Mouse (Mus musculus): ENCODE data around the gene Slc35a3.
A peak's percentile ranks its signal among the peaks of the same experiment; 100 is the strongest.
"Not testable (repeated sequence)": the region's sequence is repeated elsewhere in the genome, so short reads cannot be mapped to it uniquely, and the experiment has no call there.

Slc35a3 gene

DNA sequence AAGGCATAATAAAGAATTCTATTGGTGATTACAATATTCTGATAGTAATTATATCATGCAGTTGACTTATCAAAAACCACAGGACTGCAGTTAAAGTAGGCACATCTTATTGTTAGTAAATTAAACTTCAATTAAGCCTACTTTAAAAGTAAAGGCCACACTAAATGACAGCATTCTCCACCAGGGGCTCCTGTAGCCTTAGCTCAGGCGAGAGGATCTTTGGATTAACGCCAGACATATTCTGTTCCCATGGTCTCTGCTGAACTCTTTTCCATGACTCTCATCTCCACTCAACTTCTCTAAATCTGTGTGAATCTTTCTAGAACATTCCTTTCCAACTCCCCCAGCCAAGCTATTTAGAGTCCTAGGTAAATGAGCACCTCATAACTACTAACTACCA, 13.8 kb downstream of the Slc35a3 start:
- no peak for DNase-seq (ENCODE audit: low spot score in 2 of 2)

DNA sequence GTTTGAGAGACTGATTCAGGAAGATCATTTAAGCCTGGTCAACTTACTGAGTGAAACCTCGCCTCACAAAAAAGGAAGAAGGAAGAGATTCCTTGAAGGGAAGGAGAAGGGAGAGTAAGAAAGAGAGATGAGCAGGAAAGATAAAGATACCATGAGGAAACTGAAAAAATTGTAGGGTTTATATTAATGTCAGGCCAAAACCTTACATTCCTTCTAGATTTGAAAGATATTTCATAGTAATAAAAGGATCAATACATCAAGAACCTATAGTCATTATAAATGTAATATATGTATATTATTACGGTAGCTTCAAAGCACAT, 17.0 kb downstream of the Slc35a3 start:
- no peak for DNase-seq (ENCODE audit: low spot score in 2 of 2)

GRCm38 (mm10) chr3:116694955-116695665, 17.5 kb downstream of the Slc35a3 start:
- no peak for DNase-seq (ENCODE audit: low spot score in 2 of 2)

- DNase-seq (ENCODE audit: low spot score in 2 of 2) = no peak
Measured at GRCm38 (mm10) chr3:116694312-116694711, 18.3 kb downstream of the Slc35a3 start.

- DNase-seq (ENCODE audit: low spot score in 2 of 2) = no peak
Measured at GRCm38 (mm10) chr3:116681160-116681559, 31.5 kb downstream of the Slc35a3 start, which contains the start of gene Gm43191. Gm43191 (minus strand) TSS chr3:116681260.

DNA sequence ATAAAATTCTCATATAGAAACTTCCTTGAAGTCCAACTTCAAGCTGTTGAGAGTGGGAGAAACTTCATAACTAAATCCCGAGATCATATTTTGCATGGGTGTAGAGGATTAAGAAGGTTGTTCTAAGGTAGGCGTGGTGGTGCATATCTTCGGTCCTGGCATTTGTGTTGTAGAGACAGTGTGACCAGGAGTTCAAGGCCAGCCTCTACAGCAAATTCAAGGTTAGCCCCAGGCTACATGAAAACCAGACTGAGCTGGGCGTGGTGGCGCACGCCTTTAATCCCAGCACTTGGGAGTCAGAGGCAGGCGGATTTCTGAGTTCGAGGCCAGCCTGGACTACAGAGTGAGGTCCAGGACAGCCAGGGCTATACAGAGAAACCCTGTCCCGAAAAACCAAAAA, 48.4 kb downstream of the Slc35a3 start:
- DNase-seq (ENCODE audit: low spot score in 2 of 2) = not testable (repeated sequence)

GRCm38 (mm10) chr3:116662463-116662863, 50.2 kb downstream of the Slc35a3 start, which contains the start of gene Mfsd14a:
Mfsd14a (minus strand) TSS chr3:116662677.
- DNase-seq (ENCODE audit: low spot score in 2 of 2) = peak; percentile 98 to 99

- DNase-seq (ENCODE audit: low spot score in 2 of 2) = peak in 1 of 2 experiments; percentile 59
Measured at GRCm38 (mm10) chr3:116661870-116662414, 50.7 kb downstream of the Slc35a3 start.

DNA sequence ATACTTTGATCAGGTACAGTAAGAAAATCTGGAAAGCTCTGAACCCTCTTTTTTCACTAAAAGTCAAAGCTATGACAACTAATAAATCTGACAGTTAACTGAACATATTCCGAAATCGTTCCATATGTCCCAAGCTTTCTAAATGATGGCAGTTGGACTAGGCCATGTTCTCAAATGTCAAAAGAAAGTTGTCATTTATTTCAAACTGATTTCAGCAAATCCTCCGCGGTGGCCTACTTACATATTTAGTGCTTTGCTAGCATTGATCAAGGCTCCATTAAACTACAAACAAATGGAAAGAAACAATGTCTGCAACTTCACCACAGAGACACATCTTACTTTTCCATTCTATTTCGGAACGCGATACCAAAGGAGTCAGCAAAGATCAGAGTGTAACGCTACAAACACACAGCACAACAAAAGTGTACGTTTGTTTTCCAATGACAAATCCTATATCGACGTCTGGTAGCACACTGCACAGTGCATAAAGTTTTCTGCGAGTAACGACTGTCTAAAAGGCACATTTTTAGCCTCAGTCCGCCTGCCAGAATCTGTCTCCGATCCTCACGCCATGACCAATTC, 51.3 kb downstream of the Slc35a3 start:
- DNase-seq (ENCODE audit: low spot score in 2 of 2) = no peak

DNA sequence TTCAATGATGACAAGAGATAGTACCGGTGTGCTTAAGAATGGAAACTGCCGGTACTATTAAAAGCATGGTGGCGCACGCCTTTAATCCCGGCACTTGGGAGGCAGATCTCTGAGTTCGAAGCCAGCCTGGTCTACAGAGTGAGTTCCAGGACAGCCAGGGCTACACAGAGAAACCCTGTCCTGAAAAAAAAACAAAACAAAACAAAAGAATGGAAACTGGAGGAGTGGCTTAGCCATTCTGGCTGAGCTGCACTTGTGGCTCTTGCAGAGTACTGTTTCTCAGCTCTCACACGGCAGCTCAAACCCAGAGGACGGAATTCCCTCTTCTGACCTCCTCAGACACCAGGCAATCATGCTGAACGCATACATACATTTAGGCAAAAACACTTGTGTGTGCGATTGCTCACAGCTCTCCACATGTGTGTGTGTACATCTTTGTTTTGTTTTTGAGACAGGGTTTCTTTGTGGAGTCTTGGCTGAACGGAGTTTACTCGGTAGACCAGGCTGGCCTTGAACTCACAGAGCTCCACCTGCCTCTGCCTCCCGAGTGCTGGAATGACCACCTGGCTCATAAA, 52.7 kb downstream of the Slc35a3 start:
- DNase-seq (ENCODE audit: low spot score in 2 of 2) = no peak

DNA sequence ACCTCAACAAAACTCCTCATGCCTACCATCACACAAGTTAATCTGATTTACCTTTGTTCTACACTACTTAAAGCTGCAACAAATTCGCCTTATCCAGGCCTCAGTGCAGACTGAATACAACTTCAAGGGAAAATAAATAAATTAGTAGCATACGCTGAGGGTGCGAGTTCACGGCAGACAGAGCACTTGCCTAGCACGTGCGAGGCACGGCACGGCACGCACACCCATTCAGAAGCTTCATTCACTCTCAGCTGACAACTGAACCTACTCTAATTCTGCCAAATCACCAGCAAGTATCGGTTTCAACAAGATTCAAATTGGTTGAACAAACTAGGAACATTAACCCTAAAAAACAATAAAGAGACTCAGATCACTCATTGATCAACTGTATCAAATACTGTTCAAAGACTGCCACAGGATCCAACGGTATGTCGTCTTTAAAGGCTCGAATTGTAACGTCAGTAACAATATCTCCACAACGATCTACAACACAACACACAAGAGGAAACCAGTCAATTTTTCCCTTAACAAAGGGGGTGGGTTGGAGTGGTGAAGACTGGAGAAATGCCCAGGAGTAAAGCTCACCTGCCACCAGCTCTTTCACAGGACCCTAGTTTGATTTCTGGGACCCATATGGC, 53.6 kb downstream of the Slc35a3 start:
- no peak for DNase-seq (ENCODE audit: low spot score in 2 of 2)

DNA sequence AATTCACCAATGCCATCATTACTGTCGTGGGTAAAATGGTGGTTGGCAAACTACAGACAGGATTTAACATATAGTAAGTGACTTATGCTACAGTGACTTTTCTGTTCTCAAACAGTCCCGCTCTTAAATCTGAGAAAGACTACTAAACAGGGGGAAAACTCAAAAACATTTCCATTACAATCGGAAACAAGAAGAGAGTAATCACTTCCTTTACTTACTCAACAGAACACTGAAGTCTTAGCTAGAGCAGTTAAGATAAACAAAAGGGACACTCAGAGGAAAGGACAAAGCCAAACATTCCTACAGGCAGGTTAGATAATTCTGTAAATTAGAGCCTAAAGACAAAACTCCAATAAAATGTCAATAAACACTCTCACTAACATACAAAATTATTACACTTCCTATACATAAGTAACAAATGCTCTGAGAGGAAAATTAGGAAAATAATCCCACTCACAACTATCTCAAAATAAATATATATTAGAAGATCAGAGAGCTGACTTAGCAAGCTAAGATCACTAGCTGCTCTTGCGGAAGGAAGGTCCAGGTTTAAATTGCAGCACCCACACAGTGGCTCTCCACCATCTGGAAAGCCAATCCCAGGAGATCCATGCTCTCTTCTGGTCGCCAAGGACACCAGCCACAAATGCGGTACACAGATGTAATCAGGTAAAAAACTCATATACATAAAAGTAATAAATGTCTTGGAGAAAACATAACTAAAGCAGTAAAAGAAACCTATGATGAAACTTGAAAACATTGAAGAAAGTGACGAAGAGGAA, 56.3 kb downstream of the Slc35a3 start:
- no peak for DNase-seq (ENCODE audit: low spot score in 2 of 2)

GRCm38 (mm10) chr3:116654051-116654450, 58.6 kb downstream of the Slc35a3 start:
- not testable (repeated sequence) for DNase-seq (ENCODE audit: low spot score in 2 of 2)

DNA sequence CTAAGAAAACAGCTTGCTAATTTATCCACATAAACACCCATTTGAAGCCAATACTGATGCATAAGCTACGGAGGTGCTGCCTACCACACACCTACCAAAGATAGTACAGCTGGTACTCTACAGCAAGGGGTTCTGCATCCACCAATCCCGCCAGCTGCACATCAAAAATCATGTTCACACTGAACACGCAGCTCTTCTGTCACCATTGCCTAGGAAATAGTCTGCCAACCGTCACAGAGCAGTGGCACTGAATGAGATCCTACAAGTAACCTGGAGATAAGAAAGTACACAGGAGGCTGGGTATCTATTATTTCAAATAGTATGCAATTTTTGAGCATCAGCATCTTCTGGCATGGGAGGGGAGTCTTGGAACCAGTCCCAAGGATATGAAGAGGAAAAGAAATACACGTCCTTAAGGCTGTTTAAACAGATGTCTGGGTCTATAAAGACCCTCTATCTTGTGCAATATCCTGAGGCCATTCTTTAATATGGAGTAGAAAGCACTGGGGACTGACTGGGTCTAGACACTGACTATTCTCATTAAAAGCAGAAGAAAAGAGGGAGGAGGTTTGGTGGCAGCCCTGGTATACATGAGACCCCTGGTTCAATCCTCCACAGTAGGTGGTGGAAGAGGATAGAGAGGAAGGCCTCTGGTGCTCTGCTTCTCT, 59.2 kb downstream of the Slc35a3 start:
- no peak for DNase-seq (ENCODE audit: low spot score in 2 of 2)

GRCm38 (mm10) chr3:116652033-116652446, 60.6 kb downstream of the Slc35a3 start:
- no peak for DNase-seq (ENCODE audit: low spot score in 2 of 2)

GRCm38 (mm10) chr3:116650698-116651097, 61.9 kb downstream of the Slc35a3 start:
- no peak for DNase-seq (ENCODE audit: low spot score in 2 of 2)

- no peak for DNase-seq (ENCODE audit: low spot score in 2 of 2)
Measured at GRCm38 (mm10) chr3:116648805-116649204, 63.8 kb downstream of the Slc35a3 start.

DNA sequence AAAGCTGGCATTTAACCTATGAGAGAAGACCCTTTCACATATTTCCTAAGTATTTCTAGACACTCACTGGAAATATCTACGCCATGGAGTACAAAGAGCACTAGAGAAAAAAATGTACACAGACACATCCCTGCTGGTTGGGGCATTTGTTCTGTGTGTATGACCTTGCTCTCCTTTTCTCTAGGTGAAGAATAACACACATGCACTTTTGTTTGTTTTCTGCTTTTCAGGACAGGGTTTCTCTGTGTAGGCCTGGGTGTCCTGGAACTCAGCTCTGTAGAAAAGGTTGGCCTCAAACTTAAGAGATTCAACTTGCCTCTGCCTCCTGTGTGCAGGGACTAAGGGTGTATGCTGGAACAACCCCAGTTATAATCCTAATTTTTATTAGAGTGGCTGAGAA, 66.2 kb downstream of the Slc35a3 start:
- DNase-seq (ENCODE audit: low spot score in 2 of 2) = no peak

DNA sequence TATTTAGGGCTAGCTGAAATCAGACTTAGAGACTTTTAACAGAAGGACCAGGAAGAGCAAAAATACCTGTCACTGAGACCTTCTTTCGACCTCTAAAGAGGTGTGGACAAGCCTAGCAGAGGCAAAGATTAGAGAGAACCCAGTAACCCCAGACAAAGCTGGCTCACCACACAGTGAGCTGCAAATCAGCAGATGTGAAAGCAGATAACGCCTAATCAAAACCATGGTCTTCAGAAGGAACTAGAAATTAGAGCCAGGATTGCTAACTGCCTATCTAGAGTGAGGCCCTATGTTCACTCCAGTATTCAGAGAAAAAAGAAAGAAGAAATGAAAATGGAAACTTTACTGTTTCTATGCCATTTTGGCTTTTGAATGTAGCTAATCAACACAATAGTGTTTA, 70.3 kb downstream of the Slc35a3 start:
- DNase-seq (ENCODE audit: low spot score in 2 of 2) = no peak

- DNase-seq (ENCODE audit: low spot score in 2 of 2) = no peak
Measured at GRCm38 (mm10) chr3:116641811-116642371, 70.7 kb downstream of the Slc35a3 start.

DNA sequence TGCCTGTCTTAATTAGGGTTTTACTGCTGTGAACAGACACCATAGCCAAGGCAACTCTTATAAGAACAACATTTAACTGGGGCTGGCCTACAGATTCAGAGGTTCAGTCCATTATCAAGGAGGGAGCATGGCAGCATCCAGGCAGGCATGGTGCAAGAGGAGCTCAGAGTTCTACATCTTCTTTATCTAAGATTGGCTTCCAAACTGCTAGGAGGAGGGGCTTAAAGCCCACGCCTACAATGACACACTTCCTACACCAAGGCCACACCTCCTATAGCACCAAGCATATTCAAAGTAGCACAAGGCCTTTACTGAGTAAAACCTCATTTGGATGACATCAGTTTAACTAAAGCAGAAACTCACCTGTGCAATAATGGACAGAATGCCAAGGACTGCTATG, 72.6 kb downstream of the Slc35a3 start:
- DNase-seq (ENCODE audit: low spot score in 2 of 2) = no peak
